Mouse (Mus musculus) liver, adult 2 months (tissue): Measurements from ENCODE around the gene Clpp.
A peak's percentile ranks its signal among the peaks of the same experiment; 100 is the strongest.

ENCODE experiments used
- CTCF ChIP-seq: fragments of 200-500 bp; IDR thresholded peaks from 2 replicates; pipeline ENCODE4 v1.5.1; 2011; ENCODE audit warnings: low read depth, low read length, control low read depth
- POLR2A ChIP-seq: fragments of 200-500 bp; IDR thresholded peaks from 2 replicates; pipeline ENCODE4 v1.6.1; 2011; ENCODE audit warnings: low read length, control low read depth; ENCODE audit not compliant: insufficient read depth; ENCODE audit errors: extremely low read depth

GRCm38 (mm10) chr17:56950915-56951314, 39.2 kb upstream of the Clpp start:
- TF ChIP-seq CTCF (peak; percentile 96), POLR2A (no peak)
